Mouse (Mus musculus): ENCODE measurements around the gene Onecut3. TPM values are rescaled to one million over a fixed set of nuclear protein-coding genes. Genes with fewer than 3 reads are reported as not detected.

Gene Onecut3
- total and polyA plus RNA-seq, 3 experiments = not detected

DNA sequence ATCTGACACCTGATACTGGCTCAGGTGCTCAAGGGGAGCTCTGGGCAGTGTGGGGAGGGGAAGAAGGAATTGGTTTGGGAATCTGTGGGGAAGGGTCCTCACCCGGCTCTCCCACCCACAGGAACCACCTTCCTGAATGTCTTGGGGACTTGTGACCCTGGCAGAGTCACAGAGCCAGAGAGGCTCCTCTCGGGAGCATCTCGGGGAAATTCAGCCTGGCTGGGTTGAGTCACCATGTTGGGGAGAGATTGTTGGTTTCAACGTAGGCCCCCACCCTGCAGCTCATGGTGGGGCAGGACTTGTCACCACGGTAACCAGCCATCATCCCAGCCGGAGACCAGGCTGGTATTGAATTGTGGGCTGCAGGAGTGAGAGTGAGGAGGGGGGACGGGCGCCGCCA, 10.1 kb downstream of the Onecut3 start:
- DNase-seq = no peak

DNA sequence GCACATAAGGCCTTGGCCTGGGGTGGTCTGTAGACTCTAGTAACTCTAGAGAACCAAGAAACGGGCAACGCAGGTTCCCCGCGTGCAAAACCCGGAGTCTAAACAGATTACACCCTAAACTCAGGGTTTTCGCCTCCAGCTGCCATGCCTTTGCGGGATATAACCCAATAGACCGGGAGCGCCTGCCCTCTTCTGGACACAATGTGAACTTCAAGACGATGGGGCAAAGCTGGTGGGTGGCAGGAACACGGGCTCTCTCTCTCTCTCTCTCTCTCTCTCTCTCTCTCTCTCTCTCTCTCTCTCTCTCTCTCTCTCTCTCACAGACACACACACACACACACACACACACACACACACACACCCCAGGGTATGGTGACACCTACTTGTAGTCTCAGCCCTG, 11.6 kb downstream of the Onecut3 start:
- peak; percentile 55 for DNase-seq

DNA sequence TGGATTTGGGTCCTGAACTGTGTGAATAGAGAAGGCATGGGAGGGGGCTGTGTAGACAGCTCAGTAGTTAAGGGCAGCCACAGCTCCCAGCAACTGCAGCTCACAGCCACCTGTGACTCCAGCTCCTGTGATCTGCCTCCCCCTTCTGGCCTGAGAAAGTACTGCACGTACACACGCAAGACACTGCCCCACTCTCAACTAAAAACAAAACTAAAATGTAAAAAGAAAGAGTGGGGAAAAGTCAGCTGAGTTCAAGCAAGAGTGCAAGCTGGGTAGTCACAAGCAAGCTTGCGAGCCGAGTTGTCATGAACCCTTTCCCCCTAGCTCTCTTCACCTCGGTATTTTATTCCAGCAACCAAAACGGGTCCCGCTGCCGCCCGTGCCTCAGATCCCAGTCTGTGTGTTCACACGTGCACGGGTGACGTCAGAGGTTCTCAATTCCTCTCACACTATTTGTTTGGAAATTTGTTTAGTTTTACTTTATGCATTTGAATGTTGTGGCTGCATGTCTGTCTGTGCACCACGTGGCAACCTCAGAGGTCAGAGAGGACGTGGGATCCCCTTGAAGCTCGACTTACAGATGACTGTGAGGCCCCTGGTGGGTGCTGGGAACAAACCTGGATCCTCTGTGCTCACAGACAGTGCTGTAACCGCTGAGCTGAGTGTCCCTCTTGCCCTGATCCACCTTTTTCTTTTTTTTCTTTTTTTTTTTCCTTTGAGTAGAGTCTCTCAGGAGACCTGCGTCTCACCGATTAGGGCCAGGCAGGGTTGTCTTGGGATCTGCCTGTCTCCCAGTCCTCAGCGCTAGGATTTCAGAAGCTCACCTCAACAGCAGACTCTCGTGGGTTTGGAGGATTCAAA, 15.0 kb downstream of the Onecut3 start:
- peak; percentile 81 for DNase-seq

DNA sequence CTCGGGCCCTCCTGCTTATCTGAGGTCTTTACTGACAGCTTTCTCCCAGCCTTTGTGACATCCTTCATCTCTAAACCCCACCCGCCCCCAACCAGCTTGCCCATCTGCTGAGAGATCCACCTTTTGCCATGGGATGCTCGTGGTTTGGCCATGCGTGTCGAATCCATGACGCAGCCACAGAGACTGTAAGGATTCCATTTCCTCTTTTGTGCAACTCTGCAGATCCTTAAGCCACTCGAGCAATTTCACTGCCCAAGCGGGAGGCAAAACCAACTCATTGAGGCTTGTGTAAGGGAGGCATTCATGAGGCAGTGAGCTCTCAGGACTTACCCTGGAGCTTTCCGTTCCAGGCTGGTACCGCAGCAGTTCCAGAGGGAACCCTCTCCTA, 15.6 kb downstream of the Onecut3 start:
- no peak for DNase-seq

DNA sequence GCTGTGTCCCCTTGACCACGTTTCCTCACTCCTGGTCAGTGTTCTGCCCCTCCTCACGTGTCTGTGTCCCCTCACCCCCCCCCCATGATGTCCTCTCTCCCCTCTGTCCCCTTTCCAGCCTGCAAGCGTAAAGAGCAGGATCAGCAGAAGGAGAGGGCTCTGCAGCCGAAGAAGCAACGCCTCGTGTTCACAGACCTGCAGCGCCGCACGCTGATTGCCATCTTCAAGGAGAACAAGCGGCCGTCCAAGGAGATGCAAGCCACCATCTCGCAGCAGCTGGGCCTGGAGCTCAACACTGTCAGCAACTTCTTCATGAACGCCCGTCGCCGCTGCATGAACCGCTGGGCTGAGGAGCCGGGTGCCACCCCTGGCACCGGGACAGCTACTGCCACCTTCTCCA, 19.1 kb downstream of the Onecut3 start:
- no peak for DNase-seq

DNA sequence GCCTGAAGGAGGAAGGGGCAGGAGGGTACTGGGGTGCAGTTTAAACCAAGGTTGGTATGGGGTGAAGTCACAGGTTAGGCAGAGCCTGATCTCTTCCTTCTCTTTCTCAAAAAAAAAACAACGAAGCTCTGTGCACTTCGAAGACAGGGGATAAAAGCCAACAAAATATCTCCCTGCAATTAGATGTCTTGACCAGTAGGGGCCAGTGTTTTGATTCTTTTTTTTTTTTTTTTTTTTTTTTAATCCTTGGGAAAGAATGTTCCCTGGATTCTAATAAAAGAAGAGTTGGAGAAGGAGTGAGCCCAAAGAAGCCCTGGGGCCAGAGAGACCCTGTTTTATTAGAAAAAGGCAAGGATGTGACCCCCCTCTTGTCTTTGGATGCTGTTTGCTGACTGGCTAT, 24.7 kb downstream of the Onecut3 start:
- no peak for DNase-seq

DNA sequence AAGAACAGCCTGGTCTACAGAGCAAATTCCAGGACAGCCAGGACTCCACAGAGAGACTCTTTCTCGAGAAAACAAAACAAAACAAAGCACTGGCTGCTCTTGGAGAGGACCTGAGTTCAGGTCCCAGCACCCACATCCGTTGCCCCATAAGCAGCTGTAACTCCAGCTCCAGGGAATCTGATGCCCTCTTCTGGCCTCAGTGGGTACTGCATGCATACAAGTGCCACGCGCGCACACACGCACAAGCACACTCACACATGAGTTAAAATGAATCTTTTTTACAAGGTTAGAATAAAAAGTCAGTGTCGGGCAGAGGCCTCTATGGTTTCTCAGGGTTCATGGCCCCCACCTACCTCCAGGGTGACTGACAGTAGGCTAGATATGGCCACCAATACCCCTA, 28.7 kb downstream of the Onecut3 start:
- no peak for DNase-seq

DNA sequence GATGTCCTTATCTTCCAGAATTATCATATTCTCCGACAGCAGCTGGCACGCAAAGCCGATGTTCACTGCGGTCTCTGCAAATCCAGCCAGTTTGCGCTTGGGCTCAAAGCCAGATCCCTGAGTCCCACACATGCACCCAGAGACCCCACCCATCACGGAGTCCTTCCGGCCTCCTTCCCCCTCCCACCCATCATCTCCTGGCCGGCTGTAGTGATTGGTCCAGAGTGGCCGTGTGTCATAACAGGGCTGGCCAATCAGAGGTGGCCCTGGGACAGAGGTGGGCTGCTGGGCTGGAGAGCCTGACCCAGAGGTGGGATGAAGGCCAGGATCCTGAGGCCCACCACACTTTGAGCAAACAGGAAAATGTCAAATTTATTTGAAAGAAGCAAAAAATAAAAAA, 31.5 kb downstream of the Onecut3 start:
- DNase-seq = no peak

DNA sequence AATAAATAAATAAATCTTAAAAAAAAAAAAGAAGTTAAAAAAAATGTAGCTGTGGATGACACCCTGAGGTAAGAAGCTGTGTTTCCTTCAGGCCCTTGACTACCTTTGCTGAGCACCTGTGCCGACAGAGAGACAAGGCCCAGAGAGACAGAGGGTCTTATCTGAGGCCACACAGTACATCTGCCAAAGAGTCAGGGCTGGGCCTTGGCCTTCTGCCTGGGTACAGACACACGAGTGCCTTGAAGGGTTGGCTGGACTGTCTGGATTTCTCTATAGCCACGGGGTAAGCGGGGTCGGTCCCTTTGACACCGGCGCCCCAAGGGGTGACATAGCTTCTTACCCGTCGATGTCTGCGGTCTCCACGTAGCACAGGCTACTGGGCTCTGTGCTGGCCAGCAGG, 38.1 kb downstream of the Onecut3 start:
- no peak for DNase-seq

DNA sequence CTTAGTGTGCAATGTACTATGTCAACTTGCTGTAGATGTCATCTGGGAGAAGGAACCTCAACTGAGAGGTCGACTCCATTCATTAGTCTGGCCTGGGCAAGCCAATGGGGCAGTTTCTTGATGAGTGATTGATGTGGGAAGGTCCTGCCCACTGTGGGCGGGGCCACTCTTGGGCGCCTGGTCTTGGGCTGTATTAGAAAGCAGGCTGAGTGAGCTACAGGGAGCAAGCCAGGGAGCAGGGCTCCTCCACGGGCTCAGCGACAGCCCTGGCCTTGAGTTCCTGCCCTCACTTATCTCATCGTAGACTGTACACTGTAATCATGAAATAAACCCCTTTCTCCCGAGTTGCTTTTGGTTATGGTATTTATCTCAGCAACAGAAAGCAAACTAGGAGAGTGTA, 39.1 kb downstream of the Onecut3 start:
- DNase-seq = peak; percentile 69

DNA sequence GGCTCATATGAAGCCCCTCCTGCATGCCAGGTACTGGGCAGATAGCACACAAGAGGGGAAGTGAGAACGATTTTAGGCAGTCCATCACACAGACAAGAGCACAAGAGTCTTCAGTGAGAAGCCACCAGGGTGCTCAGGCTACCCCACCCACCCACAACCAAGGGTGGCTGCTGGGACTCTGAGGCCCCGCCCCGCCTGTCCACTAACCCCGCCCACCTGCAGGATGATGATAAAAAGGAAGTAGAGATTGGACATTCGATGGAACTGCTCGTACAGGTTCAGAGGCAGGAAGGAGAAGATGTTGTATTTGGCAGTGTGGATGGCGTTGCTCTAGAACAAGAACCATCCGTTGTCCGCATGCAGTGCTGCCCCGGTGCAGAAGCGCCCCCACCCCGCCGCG, 40.4 kb downstream of the Onecut3 start:
- no peak for DNase-seq

DNA sequence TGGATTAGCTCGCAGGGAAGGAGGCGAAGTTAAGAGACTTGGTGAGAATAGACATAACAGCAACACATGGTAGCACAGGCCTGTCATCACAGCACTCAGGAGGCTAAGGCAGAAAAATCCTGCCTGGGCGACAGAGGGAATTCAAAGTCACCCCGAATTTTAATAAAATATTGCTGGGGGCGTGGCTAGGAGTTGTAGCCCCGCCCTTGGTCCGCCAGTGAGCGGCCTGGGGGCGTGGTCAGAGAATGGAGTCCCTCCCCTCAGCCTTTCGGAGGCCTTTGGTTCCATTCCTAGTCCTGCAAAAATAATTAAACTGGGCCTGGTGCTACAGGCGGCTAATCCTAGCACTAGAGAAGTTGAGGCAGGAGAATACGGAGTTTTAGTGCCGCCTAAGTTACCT, 41.1 kb downstream of the Onecut3 start:
- no peak for DNase-seq

DNA sequence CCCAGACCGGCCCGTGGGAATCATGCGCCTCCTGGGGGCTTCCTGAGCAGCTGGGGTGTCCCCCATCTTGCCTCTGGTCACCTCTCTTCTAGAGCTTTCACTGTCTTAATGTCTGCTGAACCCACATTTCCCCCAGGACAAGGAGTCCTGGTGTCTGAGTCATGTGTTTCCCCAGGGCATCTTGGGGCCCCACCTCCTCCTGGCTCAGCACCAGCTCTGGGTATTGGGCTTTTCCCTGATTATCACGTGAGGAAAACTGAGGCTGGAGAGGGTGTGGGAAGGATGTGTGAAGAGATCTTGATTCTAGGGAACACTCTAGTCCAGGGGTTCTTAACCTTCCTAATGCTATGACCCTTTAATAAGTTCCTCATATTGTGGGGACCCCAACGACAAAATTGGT, 43.5 kb downstream of the Onecut3 start:
- DNase-seq = peak; percentile 74

DNA sequence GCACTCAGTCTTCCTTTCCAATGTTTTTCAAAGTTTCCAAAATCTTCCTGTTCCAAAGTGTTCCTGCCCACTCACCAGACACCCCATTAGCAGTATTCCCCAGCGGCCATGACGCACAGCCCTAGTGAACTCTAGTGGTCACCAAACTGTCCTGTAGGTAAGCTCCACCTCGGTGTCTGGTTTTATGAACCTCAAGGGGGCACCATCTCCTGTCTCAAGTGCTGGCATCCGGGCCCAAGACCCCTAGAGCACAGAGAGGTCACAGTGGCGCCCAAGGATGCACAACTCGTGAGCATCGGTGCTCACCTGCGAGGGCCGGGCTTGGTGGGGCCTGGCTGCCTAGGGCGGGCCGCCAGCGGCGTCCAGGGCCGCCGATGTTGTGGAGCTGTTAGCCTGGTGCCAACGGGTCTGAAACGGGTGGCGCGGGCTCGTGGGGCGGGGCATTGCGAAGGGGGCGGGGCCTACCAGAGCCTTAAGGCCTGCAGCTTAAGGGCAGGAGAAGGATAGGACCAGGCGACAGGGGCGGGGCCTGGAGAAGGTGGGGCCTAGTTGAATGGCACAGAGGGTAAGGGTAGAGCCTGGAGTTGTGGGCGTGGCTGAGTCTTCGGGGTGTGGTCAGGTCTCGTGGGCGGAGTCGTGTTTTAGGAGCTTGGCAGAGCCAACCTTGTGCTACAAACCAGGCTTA, 44.2 kb downstream of the Onecut3 start, which contains the start of gene Atp8b3:
Atp8b3 (minus strand) TSS at position 415 of the 685 bp plus-strand sequence.
- DNase-seq = peak; percentile 96

DNA sequence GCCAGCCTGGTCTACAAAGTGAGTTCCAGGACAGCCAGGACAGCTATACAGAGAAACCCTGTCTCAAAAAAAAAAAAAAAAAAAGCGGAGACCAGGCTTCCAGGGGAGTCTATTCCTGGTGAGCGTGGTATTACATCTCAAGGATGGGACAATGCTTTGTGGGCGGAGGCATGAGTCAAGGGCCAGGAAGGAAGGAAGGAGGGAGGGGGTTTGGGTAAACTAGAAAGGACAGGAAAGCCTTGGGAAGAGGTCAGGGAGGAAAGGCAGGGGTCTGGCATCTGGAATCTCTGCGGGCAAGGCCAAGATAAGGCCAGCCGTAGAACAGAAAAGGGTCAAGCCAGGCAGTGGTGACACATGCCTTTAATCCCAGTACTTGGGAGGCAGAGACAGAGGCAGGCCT, 44.9 kb downstream of the Onecut3 start:
- DNase-seq = peak; percentile 81

DNA sequence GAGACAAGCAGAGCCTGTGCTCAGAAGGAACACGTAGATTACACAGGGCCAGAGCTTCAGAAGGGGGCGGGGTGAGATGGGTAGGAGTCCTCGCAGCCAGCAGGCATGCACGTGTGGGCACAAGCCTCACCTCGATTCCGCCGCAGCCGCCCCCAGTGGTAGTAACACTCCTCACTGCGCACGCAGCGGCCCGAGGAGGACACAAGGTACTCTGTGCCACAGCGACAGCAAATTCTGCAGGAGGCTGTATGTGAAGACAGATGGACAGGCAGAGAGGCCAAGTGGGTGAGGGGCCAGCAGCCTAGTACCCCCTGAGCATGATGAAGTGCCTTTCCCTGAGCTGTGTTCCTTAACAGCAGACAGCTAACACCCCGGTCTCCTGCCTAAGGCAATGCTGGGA, 49.2 kb downstream of the Onecut3 start:
- no peak for DNase-seq

DNA sequence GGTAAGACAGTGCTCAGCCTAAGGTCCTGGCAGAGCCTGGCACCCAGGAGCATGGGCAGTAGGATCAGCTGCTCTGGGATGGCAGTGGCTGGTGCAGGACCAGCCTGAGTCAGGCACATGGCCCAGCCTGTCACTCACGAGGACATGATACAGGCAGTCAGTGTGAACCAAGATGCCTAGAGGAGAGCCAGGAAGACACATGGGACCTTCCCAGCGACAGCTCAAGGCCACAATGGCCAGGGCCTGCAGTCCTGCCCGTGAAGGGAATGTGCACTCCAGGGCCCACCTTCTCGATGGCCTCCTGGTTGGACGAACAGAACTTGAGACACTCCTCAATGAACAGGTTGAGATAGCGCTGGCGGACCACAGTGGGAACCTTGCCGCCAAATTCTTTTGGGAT, 51.0 kb downstream of the Onecut3 start:
- DNase-seq = peak; percentile 65

DNA sequence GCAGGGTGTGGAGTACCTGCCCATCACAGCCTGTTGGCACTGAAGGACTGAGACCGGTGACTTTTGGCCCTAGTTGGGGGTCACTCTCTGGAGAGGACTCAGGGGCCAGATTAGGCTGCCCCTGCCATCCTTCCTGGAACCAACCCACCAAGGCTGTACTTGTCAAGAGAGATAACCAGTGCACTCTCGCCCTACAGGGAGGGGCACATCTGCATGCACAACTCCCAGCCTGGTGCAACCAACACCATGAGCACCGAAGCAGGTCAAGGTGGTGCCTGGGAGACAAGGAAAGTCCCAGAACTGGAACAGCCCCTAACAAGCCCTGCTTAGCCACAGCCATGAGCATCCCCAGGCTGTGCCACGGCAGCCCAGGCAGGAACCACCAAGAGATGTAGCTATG, 52.3 kb downstream of the Onecut3 start:
- DNase-seq = no peak

DNA sequence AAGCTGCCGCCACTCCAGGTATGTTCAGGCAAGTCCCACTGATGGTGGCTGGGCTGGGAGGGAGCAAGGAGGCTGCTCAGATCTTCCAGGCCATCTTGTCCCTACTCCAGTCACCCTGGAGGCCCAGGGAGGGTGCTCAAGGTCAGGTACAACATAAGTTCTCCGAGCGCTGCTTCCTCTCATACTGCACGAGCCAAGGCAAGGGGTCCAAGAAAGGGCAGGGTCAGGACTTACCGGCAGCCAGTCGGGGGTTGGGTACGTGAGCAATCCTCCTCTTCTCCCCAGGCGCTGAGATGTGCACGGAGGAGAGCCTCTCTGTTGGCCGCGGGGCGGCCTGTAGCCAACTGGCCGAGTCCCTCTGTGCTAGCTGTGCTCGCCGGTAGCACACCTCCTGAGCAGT, 52.9 kb downstream of the Onecut3 start:
- peak; percentile 55 for DNase-seq

DNA sequence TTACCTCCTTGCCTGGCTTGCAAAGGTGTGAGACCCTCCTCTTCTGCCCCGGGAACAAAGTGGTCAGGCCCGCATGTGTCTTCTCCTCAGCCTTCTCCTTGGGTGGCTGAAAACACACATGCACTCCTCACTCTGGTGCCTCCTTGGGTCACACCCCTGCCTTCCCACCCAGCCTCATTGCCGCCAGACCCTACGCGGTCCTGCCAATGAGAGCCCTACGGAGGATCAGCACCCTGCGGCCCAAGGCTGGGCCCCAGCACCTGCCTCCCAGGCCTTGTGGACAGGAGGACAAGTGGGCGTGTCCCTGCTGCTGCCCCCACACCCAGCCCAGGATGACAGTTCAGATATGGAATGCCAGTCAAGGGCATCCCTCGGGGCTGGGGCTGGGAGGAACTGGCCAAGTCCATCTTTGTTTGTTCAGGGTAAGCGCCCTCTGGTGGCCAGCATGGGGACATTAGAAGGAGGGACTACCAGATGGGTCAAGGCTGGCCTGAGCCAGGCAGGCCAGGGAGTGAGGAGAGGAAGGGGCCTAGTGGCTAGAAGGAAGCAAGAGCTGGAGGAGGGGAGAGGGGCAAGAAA, 53.9 kb downstream of the Onecut3 start:
- peak; percentile 93 for DNase-seq

DNA sequence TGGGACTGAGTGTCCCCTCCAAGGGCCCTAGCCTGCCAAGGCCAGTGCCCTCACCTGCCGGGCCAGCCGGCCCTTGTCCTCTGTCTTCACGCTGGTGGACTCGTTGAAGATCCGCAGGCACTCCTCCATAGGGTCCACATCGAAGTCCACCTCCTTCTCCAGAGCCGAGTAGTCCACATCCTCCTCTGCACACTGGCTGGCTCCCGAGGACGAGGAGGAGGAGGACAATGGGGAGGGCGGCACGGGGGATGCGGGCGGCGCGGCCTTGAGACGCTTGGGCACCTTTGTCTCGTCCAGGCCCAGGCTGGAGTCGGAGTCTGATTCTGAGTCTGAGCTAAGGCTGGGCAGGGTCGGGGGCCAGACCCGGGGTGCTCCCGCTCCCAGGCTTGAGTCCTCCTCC, 54.6 kb downstream of the Onecut3 start:
- peak; percentile 54 for DNase-seq

DNA sequence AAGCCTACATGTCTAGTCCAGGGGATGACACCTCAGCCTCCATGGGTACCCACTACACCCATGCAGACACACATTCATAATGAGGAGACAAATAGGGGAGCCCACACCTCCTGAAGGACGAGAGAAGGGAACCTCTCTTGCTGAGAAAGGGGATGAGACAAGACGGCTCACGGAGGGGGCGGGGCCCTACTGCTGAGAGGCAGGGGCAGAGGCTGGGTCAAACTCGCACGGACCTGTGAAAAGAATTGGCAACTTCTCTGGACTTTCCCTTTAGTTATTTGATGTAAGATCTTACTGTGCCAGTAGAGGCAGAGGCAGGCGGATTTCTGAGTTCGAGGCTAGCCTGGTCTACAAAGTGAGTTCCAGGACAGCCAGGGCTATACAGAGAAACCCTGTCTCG, 57.7 kb downstream of the Onecut3 start:
- no peak for DNase-seq

DNA sequence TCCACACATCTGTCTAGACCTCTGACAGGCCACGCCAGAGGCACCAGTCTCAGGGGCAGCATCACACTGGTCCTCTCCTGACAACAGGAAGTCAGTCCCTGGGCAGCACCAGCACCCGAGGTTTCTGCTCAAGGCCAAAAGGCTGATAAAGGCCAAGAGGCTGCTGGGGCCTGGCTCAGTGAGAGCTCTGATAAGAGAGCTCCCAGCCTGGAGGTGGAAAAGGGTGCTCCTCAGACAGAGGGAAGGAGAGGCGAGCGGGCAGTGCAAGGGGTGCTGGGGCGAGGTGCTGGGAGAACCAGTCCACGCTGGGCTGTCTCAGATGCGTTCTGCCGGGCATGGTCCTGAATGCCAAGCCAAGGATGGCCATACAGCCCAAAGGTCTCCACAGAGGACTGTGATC, 58.9 kb downstream of the Onecut3 start:
- peak; percentile 50 for DNase-seq

Measured in adrenal gland, adult 2 months (tissue).